In the genomic region with DNA sequence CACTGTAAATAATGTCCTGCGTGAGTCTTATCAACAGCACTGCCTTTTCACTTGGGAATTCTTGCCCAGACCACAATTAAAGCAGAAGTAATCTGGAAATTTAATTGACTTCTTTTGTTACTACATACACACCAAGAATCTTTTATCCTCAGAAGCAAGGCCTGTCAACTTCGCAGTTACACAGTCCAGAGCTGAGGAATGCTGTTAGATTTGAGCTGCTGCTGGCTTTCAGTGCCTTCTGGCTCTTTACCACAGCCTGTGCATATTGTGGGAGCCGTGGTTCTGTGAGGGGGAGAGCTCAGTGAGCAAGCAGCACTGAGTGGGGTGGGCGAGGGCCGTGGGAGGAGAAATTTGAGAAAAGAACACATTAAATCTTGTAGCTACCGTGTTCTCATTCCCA, we compare ENCODE assay signal across 9 mouse cellular contexts. TPM values are rescaled to one million over a fixed set of nuclear protein-coding genes. Genes with fewer than 3 reads are reported as not detected.
DNase-seq lines count a peak whose midpoint lies in the region; ATAC-seq and TF ChIP-seq lines count a peak whose summit lies in the region.
"Had no signal": no experiment of that assay in that cellular context is flagged by ENCODE, and none has a peak within 500 bp of the region (broad histone marks: within the 10 kb centered on the region; RNA-seq: fewer than 3 reads in every experiment).

No protein-coding gene starts in this region.

- H3K4me2 ChIP-seq in forebrain, embryonic 16.5 days (ENCODE audit: low read length): no peak overlapping the region
- peak overlapping the region; percentile 52; the same call in 1 of the 2 replicates for H3K4me2 ChIP-seq in CH12.LX (ENCODE audit: insufficient read depth, low read depth, poor library complexity, severe bottlenecking)

- peak overlapping the region; percentile 10; the same call in 1 of the 2 replicates for H3K27ac ChIP-seq in forebrain, embryonic 16.5 days (ENCODE audit: low read length)
- H3K27ac ChIP-seq in forebrain, embryonic 10.5 days: no peak overlapping the region
- H3K27ac ChIP-seq in CH12.LX (ENCODE audit: insufficient read depth, low read depth): no peak overlapping the region

- dilution Hi-C loops in CH12.LX (cut with MboI; ENCODE audit: extremely low pct_ligation_motif_present, extremely low pct_unique_long_range_greater_than_20kb, low sequenced_read_pairs): no loop called here

- H3K36me3 ChIP-seq in forebrain, embryonic 16.5 days (ENCODE audit: control insufficient read depth, insufficient read depth): no peaks in the 10 kb centered on the region
- peaks cover 20% of the 10 kb centered on the region for H3K36me3 ChIP-seq in forebrain, embryonic 10.5 days (replicated peaks)
- peaks cover 3 to 42% of the 10 kb centered on the region in 2 experiments for H3K36me3 ChIP-seq in CH12.LX (replicated peaks in 1 of 2; ENCODE audit: control insufficient read depth in 1 of 2, insufficient read depth in 1 of 2, low read length in 1 of 2)

- no peak for TF ChIP-seq RAD21 in CH12.LX (IDR thresholded peaks at IDR 0.05; ENCODE audit: low read depth, low read length)

- no peak for ATAC-seq in forebrain, embryonic 16.5 days
- no peak for ATAC-seq in erythroblast, adult 5-6 weeks (replicated peaks; ENCODE audit: low FRiP score, poor library complexity, severe bottlenecking)

- TF ChIP-seq POLR2A in CH12.LX (IDR thresholded peaks at IDR 0.05; ENCODE audit: low read depth, low read length): no peak

- H3K79me2 ChIP-seq in CH12.LX (replicated peaks; ENCODE audit: control insufficient read depth, extremely low read depth, insufficient read depth, poor library complexity, severe bottlenecking): peaks cover 88% of the 10 kb centered on the region

- 57% methylated on average over 6 of the region's 6 CpGs for WGBS in forebrain, embryonic 16.5 days
- 86% methylated on average over 6 of the region's 6 CpGs for WGBS in forebrain, embryonic 10.5 days

- H3K4me3 ChIP-seq in forebrain, embryonic 16.5 days (replicated peaks; ENCODE audit: low read length): no peak overlapping the region
- H3K4me3 ChIP-seq in forebrain, embryonic 10.5 days: no peak overlapping the region
- H3K4me3 ChIP-seq in CH12.LX (replicated peaks in 1 of 3; ENCODE audit: low read depth in 2 of 3, low read length in 2 of 3, poor library complexity in 1 of 3): no peak overlapping the region

- intact Hi-C loops in heart, postnatal 10 days (cut with DNase I): no loop called here

- in situ Hi-C loops in CH12.LX (cut with MboI; ENCODE audit: low pct_ligation_motif_present, low pct_unique_long_range_greater_than_20kb, low sequenced_read_pairs): no loop called here

- DNase-seq in forebrain, embryonic 10.5 days (ENCODE audit: extremely low spot score, low spot score): no peak
- DNase-seq in CH12.LX (ENCODE audit: extremely low read depth) (no peak), liver (peak; percentile 24)
- DNase-seq in heart, postnatal 10 days: peak; percentile 53 to 56
- no peak for DNase-seq in ovary, postnatal 14 days (ENCODE audit: low spot score)
- DNase-seq in cerebellum, postnatal 10 days: no peak

- H3K27me3 ChIP-seq in forebrain, embryonic 16.5 days (replicated peaks; ENCODE audit: control insufficient read depth, insufficient read depth, low read length): no peaks in the 10 kb centered on the region
- no peaks in the 10 kb centered on the region for H3K27me3 ChIP-seq in forebrain, embryonic 10.5 days (ENCODE audit: poor library complexity, severe bottlenecking)
- H3K27me3 ChIP-seq in CH12.LX (replicated peaks): no peaks in the 10 kb centered on the region

- TF ChIP-seq CTCF in CH12.LX (conservative IDR thresholded peaks at IDR 0.05 in 1 of 2, IDR thresholded peaks at IDR 0.05 in 1 of 2; ENCODE audit: low read depth in 2 of 2, low read length in 2 of 2): no peak

- no peak overlapping the region for H3K9ac ChIP-seq in forebrain, embryonic 16.5 days (replicated peaks; ENCODE audit: low read depth, low read length)
- H3K9ac ChIP-seq in CH12.LX (ENCODE audit: insufficient read depth, low read depth): no peak overlapping the region

- no peaks in the 10 kb centered on the region for H3K9me3 ChIP-seq in forebrain, embryonic 16.5 days (ENCODE audit: control insufficient read depth, low read length)
- H3K9me3 ChIP-seq in forebrain, embryonic 10.5 days: no peaks in the 10 kb centered on the region
- H3K9me3 ChIP-seq in CH12.LX (replicated peaks; ENCODE audit: low read length): no peaks in the 10 kb centered on the region

- TF ChIP-seq EP300 in CH12.LX (IDR thresholded peaks at IDR 0.05; ENCODE audit: low read length): no peak

- peaks cover 31% of the 10 kb centered on the region for H3K4me1 ChIP-seq in forebrain, embryonic 16.5 days (replicated peaks; ENCODE audit: control insufficient read depth, insufficient read depth, low read length)
- peaks cover 43% of the 10 kb centered on the region for H3K4me1 ChIP-seq in forebrain, embryonic 10.5 days
- peaks cover 17 to 53% of the 10 kb centered on the region in 2 experiments for H3K4me1 ChIP-seq in CH12.LX (ENCODE audit: control insufficient read depth in 1 of 2, insufficient read depth in 2 of 2)

TF ChIP-seq in CH12.LX, 34 proteins besides CTCF, POLR2A, EP300 and RAD21 (continues in another document):
- TF ChIP-seq USF1 (IDR thresholded peaks at IDR 0.05; ENCODE audit: low read depth, low read length) (no peak), NELFE (IDR thresholded peaks at IDR 0.05; ENCODE audit: low read depth, low read length) (no peak), MAZ (IDR thresholded peaks at IDR 0.05; ENCODE audit: low read depth, low read length) (no peak), MYC (IDR thresholded peaks at IDR 0.05; ENCODE audit: low read depth, low read length) (no peak), PAX5 (IDR thresholded peaks at IDR 0.05; ENCODE audit: low read length) (no peak), MAFK (IDR thresholded peaks at IDR 0.05; ENCODE audit: insufficient replicate concordance, low read length) (no peak), ZKSCAN1 (IDR thresholded peaks at IDR 0.05; ENCODE audit: borderline replicate concordance, low read depth, low read length) (no peak), E2F4 (IDR thresholded peaks at IDR 0.05; ENCODE audit: insufficient replicate concordance, low read depth, low read length) (no peak), JUND (conservative IDR thresholded peaks at IDR 0.05; ENCODE audit: low read depth, low read length) (no peak), CHD1 (IDR thresholded peaks at IDR 0.05; ENCODE audit: low read depth, low read length) (no peak), MXI1 (IDR thresholded peaks at IDR 0.05; ENCODE audit: low read depth, low read length) (no peak), MAX (IDR thresholded peaks at IDR 0.05; ENCODE audit: low read length) (no peak), HCFC1 (IDR thresholded peaks at IDR 0.05; ENCODE audit: low read depth, low read length) (no peak), POLR2AphosphoS2 (IDR thresholded peaks at IDR 0.05; ENCODE audit: low read depth, low read length) (no peak), UBTF (IDR thresholded peaks at IDR 0.05; ENCODE audit: low read depth, low read length) (no peak)

RNA-seq across cellular contexts. Expression of gene Arpc2, which starts 4.4 kb away (rescaled TPM):
- polyA plus RNA-seq in forebrain, embryonic 16.5 days (2015; fragmentation: Nextera tagmentation; extraction: Ambion mirVana): 413 and 455 TPM in 2 replicates
- 345 TPM in 2 replicates for polyA plus RNA-seq in forebrain, embryonic 10.5 days (2016; fragmentation: Nextera tagmentation; extraction: Ambion mirVana)
- total RNA-seq in CH12.LX (2012; rRNA removed) (218 and 234 TPM in 2 replicates), CH12.LX (2014; rRNA removed) (455 and 462 TPM in 2 replicates)
- polyA plus RNA-seq in CH12.LX (2012; ENCODE audit: insufficient read length, low read depth): 504 and 522 TPM in 2 replicates
- 100 to 1,000 TPM; 213 to 219 TPM for total RNA-seq in heart, postnatal 10 days (2021)
- total RNA-seq in erythroblast, adult 5-6 weeks (2015; ENCODE audit: low replicate concordance): 283 and 297 TPM in 2 replicates
- 147 and 152 TPM in 2 replicates for total RNA-seq in erythroblast, adult 5-6 weeks (2017; ENCODE audit: low replicate concordance)

RNA-seq across cellular contexts. Expression of gene Gpbar1, which starts 38.0 kb away (rescaled TPM):
- 0.20 TPM in 1 of 2 replicates, not detected in the other for polyA plus RNA-seq in forebrain, embryonic 16.5 days (2015; fragmentation: Nextera tagmentation; extraction: Ambion mirVana)
- polyA plus RNA-seq in forebrain, embryonic 10.5 days (2016; fragmentation: Nextera tagmentation; extraction: Ambion mirVana): 0.14 and 0.33 TPM in 2 replicates
- total RNA-seq in CH12.LX (2012; rRNA removed): 0.21 TPM in 1 of 2 replicates, not detected in the other
- not detected in 2 replicates for total RNA-seq in CH12.LX (2014; rRNA removed)
- not detected in 2 replicates for polyA plus RNA-seq in CH12.LX (2012; ENCODE audit: insufficient read length, low read depth)
- not detected for total RNA-seq in heart, postnatal 10 days (2021)
- total RNA-seq in erythroblast, adult 5-6 weeks (2015; ENCODE audit: low replicate concordance): not detected in 2 replicates
- not detected in 2 replicates for total RNA-seq in erythroblast, adult 5-6 weeks (2017; ENCODE audit: low replicate concordance)
- polyA plus RNA-seq: erythroblast, embryonic 14.5 days had no signal

RNA-seq across cellular contexts. Expression of gene Aamp, which starts 44.2 kb away (rescaled TPM):
- 216 and 225 TPM in 2 replicates for polyA plus RNA-seq in forebrain, embryonic 16.5 days (2015; fragmentation: Nextera tagmentation; extraction: Ambion mirVana)
- 245 and 246 TPM in 2 replicates for polyA plus RNA-seq in forebrain, embryonic 10.5 days (2016; fragmentation: Nextera tagmentation; extraction: Ambion mirVana)
- total RNA-seq in CH12.LX (2012; rRNA removed) (151 and 163 TPM in 2 replicates), CH12.LX (2014; rRNA removed) (103 and 108 TPM in 2 replicates)
- 172 and 193 TPM in 2 replicates for polyA plus RNA-seq in CH12.LX (2012; ENCODE audit: insufficient read length, low read depth)
- 100 to 1,000 TPM; 103 to 109 TPM for total RNA-seq in heart, postnatal 10 days (2021)
- 4.6 and 10.4 TPM in 2 replicates for total RNA-seq in erythroblast, adult 5-6 weeks (2015; ENCODE audit: low replicate concordance)
- 15.3 and 27.6 TPM in 2 replicates for total RNA-seq in erythroblast, adult 5-6 weeks (2017; ENCODE audit: low replicate concordance)

RNA-seq across cellular contexts. Expression of gene Pnkd, which starts 44.4 kb away (rescaled TPM):
- 98.4 and 105 TPM in 2 replicates for polyA plus RNA-seq in forebrain, embryonic 16.5 days (2015; fragmentation: Nextera tagmentation; extraction: Ambion mirVana)
- 99.7 and 101 TPM in 2 replicates for polyA plus RNA-seq in forebrain, embryonic 10.5 days (2016; fragmentation: Nextera tagmentation; extraction: Ambion mirVana)
- total RNA-seq in CH12.LX (2012; rRNA removed): 117 and 154 TPM in 2 replicates
- 42.7 and 45.5 TPM in 2 replicates for total RNA-seq in CH12.LX (2014; rRNA removed)
- polyA plus RNA-seq in CH12.LX (2012; ENCODE audit: insufficient read length, low read depth): 263 and 318 TPM in 2 replicates
- 100 to 1,000 TPM; 205 to 211 TPM for total RNA-seq in heart, postnatal 10 days (2021)
- total RNA-seq in erythroblast, adult 5-6 weeks (2015; ENCODE audit: low replicate concordance): 7.1 and 17.7 TPM in 2 replicates
- 2.4 TPM in 1 of 2 replicates, not detected in the other for total RNA-seq in erythroblast, adult 5-6 weeks (2017; ENCODE audit: low replicate concordance)

RNA-seq across cellular contexts. Expression of gene Cxcr1, which starts 45.9 kb away (rescaled TPM):
- polyA plus RNA-seq in forebrain, embryonic 16.5 days (2015; fragmentation: Nextera tagmentation; extraction: Ambion mirVana): not detected in 2 replicates
- polyA plus RNA-seq in forebrain, embryonic 10.5 days (2016; fragmentation: Nextera tagmentation; extraction: Ambion mirVana): not detected in 2 replicates
- total RNA-seq in CH12.LX (2012; rRNA removed): not detected in 2 replicates
- not detected in 2 replicates for total RNA-seq in CH12.LX (2014; rRNA removed)
- polyA plus RNA-seq in CH12.LX (2012; ENCODE audit: insufficient read length, low read depth): not detected in 2 replicates
- not detected for total RNA-seq in heart, postnatal 10 days (2021)
- total RNA-seq in erythroblast, adult 5-6 weeks (2015; ENCODE audit: low replicate concordance): not detected in 2 replicates
- not detected in 2 replicates for total RNA-seq in erythroblast, adult 5-6 weeks (2017; ENCODE audit: low replicate concordance)
- polyA plus RNA-seq: erythroblast, embryonic 14.5 days had no signal

Comparison
In these comparisons a context has a peak if more than half of its experiments do, and no peak if none do; other contexts are left out.
1. DNase-seq: peak in heart, postnatal 10 days (2 of 2) and liver (single experiment); none in forebrain, embryonic 10.5 days (single experiment), CH12.LX (single experiment), ovary, postnatal 14 days (single experiment) and cerebellum, postnatal 10 days (0 of 2).